Mouse (Mus musculus): Measurements from ENCODE around the gene Auts2.

DNA sequence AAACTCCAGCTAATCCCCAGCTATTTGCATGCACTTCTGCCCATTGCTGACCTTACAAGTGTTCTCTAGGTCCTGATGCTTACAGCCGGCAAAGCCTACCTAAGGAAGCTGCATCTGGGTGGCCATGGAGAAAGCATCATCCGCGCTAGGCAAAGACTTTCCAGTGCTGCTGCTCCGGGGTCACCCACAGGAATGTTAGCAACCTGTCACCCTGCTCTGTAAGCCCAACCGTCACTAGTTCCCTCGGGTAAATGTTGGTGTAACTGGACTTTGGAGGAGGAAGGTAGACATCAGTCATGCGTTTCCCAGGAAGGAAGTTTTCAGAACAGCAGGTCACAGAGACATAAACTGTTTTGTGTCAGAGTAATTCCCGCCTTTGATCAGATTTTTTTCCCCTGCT, 287.6 kb downstream of the Auts2 start:
- TF ChIP-seq CTCF (conservative IDR thresholded peaks at IDR 0.05; ENCODE audit: insufficient read depth, insufficient read length, low read depth, low read length) = no peak
- no peak for TF ChIP-seq POLR2A (IDR thresholded peaks at IDR 0.05; ENCODE audit: low read depth, low read length)

All from kidney, adult 2 months (tissue).